Mouse (Mus musculus) cerebellum, postnatal 4 days (tissue): ENCODE data around the gene Pam.

Source experiments
- DNase-seq, 2 experiments: peaks; one replicate each; pipeline ENCODE4 v3.0.0; 2022; ENCODE audit warnings: low spot score in 2 of 2, mixed read lengths in 1 of 2

The Pam gene

GRCm38 (mm10) chr1:98095246-98095990 is at the start of gene Pam:
Pam (minus strand) TSS chr1:98095646.
- DNase-seq, result peak; percentile 43 to 62

- peak in 1 of 2 experiments; percentile 8 for DNase-seq
Observed at GRCm38 (mm10) chr1:98144845-98145244, 49.4 kb upstream of the Pam start.

GRCm38 (mm10) chr1:98131244-98131643 is 35.8 kb upstream of the Pam start:
- no peak for DNase-seq

GRCm38 (mm10) chr1:98129561-98130347 is 34.3 kb upstream of the Pam start:
- DNase-seq, result no peak

- DNase-seq, result no peak
Observed at GRCm38 (mm10) chr1:98129111-98129510, 33.7 kb upstream of the Pam start.

- DNase-seq, result no peak
Observed at GRCm38 (mm10) chr1:98128338-98129096, 33.1 kb upstream of the Pam start.

GRCm38 (mm10) chr1:98126268-98126667 is 30.8 kb upstream of the Pam start:
- no peak for DNase-seq

GRCm38 (mm10) chr1:98124727-98125126 is 29.3 kb upstream of the Pam start:
- no peak for DNase-seq

- DNase-seq, result no peak
Observed at GRCm38 (mm10) chr1:98119595-98119994, 24.1 kb upstream of the Pam start.

- no peak for DNase-seq
Observed at GRCm38 (mm10) chr1:98107599-98107998, 12.2 kb upstream of the Pam start.

- no peak for DNase-seq
Observed at GRCm38 (mm10) chr1:98099441-98099840, 4.0 kb upstream of the Pam start.

- no peak for DNase-seq
Observed at GRCm38 (mm10) chr1:98097957-98098729, 2.7 kb upstream of the Pam start.

- DNase-seq, result no peak
Observed at GRCm38 (mm10) chr1:98096396-98096935, 1.0 kb upstream of the Pam start.

GRCm38 (mm10) chr1:98095991-98096330 is 515 bp upstream of the Pam start:
- DNase-seq, result no peak

- DNase-seq, result no peak
Observed at GRCm38 (mm10) chr1:98094811-98095245, 618 bp downstream of the Pam start.

GRCm38 (mm10) chr1:98089336-98089975 is 6.0 kb downstream of the Pam start:
- no peak for DNase-seq

- DNase-seq, result no peak
Observed at GRCm38 (mm10) chr1:98086456-98086855, 9.0 kb downstream of the Pam start.

GRCm38 (mm10) chr1:98084596-98085274 is 10.7 kb downstream of the Pam start:
- no peak for DNase-seq

- DNase-seq, result no peak
Observed at GRCm38 (mm10) chr1:98083508-98083907, 11.9 kb downstream of the Pam start.

- DNase-seq, result no peak
Observed at GRCm38 (mm10) chr1:98082988-98083387, 12.5 kb downstream of the Pam start.
